Mouse (Mus musculus): ENCODE data around the gene B430306N03Rik. TPM values are rescaled to one million over a fixed set of nuclear protein-coding genes. Genes with fewer than 3 reads are reported as not detected.

B430306N03Rik gene
- total RNA-seq, 2 experiments from 2014 or later: 0.18 to 0.20 TPM

DNA sequence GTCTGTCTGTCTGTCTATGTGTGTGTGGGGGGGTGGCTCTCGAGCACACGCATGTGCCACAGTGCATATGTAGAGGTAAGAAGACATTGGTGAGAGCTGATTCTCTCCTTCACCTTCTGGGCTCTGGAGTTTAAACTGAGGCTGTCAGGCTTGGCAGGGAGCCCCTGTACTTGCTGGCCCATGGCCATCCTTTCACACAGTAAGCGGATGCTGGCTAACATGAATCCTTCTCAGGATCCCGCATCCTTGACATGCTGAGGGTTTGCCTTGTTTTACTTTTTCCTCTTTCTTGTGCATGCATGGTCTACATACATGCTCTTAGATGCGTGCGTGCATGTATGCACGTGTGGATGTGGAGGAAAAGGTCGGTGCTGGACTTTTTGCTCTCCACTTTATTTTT, 47.0 kb downstream of the B430306N03Rik start:
- DNase-seq: peak; percentile 50 to 72

- no peak for DNase-seq
Observed at GRCm38 (mm10) chr17:48363421-48363965, 47.6 kb downstream of the B430306N03Rik start.

DNA sequence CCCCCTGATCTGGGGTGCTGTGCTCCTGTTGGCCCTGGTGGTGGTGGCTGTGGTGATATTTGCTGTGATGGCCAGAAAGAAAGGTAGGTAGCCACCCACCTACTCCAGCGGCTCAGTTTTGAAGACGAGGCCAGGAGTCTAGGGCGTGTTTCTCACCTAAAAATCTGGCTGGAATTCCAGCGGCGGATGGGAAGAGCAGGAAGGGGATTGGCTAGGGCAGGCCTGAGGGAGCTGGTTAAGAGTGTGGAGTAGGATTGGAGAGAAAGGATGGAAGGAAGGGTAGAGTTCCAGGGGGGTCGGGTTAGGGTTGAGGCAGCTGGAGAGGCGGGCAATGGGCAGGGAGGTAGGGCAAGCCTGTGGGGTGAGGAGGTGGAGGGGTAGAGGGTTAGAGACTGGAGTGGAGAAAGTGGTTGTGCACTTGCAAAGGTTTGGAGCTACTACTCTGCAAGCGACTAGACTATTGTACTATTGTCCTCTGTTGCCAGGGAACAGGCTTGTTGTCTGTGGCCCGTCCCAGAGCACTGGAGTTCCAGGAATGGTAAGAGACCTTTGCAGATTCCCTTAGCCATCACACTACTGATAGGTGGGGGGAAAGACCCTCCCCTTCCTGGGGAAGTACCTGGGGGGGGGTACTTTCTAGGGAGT, 49.7 kb downstream of the B430306N03Rik start:
- no peak for DNase-seq

DNA sequence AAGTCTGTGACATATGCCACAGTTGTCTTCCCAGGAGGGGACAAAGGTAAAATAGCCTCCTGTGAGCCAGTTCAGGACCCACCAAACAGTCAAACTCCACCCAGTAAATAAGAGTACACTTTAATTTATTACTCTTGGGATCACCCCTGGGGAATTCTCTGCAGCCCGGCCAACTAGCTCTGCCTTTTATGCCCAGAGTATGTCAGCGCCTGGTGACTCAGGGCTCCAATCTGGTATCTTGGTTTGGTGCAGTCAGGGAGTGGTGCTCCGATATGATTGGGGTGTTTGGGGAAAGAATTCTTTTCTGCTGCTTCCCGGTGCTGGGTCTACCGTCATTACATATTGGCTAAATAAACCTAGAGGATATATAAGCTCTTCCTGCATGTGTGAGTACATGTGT, 50.9 kb downstream of the B430306N03Rik start:
- no peak for DNase-seq

DNA sequence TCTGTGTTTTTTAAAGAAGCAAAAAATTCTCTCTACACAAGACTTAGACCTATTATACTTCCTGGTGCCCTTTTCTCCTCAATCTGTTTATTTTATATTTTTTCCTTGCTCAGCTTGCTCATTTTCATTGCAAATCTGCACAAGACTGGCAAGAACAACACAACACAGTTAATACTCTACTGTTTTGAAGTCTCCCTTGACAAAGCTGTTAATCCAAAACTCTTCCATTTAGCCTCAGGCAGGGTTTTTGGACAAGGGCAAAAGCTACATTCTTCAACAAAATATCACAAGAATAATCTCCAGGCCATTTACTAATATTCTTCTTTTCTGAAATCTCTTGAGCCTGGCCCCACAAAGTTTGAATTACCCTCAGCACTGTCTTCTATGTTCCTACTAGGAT, 55.7 kb downstream of the B430306N03Rik start:
- no peak for DNase-seq

GRCm38 (mm10) chr17:48372987-48373386, 57.0 kb downstream of the B430306N03Rik start:
- DNase-seq: no peak

DNA sequence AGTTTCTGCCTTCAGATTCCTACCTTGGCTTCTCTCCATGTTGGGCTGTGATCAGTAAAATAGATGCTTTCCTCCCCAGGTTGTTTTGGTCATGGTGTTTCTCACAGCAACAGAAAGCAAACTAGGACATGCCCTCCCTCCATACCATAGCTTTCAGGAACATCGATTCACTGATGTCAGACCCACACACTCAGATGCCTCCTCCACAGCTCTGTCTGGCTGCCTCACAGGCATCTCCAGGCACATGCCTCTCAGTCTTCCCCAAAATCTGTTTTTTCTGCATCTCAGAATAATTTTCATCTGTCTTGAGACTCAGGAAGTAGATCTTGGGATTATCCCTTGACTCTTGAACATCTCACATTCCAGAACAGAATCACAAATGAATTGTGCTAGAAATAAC, 60.2 kb downstream of the B430306N03Rik start:
- no peak for DNase-seq

Other genes with a start within 250 kb of the B430306N03Rik start
- not detected for gene 1700067P10Rik, start 226.8 kb upstream of the B430306N03Rik start, total RNA-seq (2021)
- not detected for gene 9830107B12Rik, start 169.9 kb upstream of the B430306N03Rik start, total RNA-seq (2021)
- not detected for gene A530064D06Rik, start 148.9 kb upstream of the B430306N03Rik start, total RNA-seq (2021)
- under 1 TPM in 1 of 2 experiments, not detected in 1; 0.13 TPM for gene Trem1, start 83.4 kb upstream of the B430306N03Rik start, total RNA-seq (2021)
- gene Trem3, start 68.4 kb upstream of the B430306N03Rik start, total RNA-seq (2021): not detected
- under 1 TPM in 1 of 2 experiments, not detected in 1; 0.33 TPM for gene Treml4, start 51.8 kb upstream of the B430306N03Rik start, total RNA-seq (2021)
- gene Treml2, start 16.6 kb upstream of the B430306N03Rik start, total RNA-seq (2021): 1 to 10 TPM in 1 of 2 experiments, under 1 TPM in 1; 0.65 to 1.1 TPM
- gene Trem2, start 30.3 kb downstream of the B430306N03Rik start, total RNA-seq (2021): 1 to 10 TPM; 1.6 to 2.2 TPM
- gene Treml1, start 43.8 kb downstream of the B430306N03Rik start, total RNA-seq (2021): under 1 TPM; 0.27 to 0.54 TPM
- gene Nfya, start 93.8 kb downstream of the B430306N03Rik start, total RNA-seq (2021): 10 to 100 TPM; 18.8 to 21.7 TPM
- 10 to 100 TPM; 17.3 to 21.3 TPM for gene Oard1, start 93.9 kb downstream of the B430306N03Rik start, total RNA-seq (2021)
- gene Apobec2, start 116.8 kb downstream of the B430306N03Rik start, total RNA-seq (2021): 100 to 1,000 TPM; 211 to 226 TPM
- gene Tspo2, start 135.4 kb downstream of the B430306N03Rik start, total RNA-seq (2021): under 1 TPM; 0.55 to 0.62 TPM
- gene Unc5cl, start 138.8 kb downstream of the B430306N03Rik start, total RNA-seq (2021): under 1 TPM in 1 of 2 experiments, not detected in 1; 0.36 TPM

Measured in heart, adult 18-20 months (tissue).